Mouse (Mus musculus): ENCODE measurements at regions not wholly inside any gene's neighbourhood (a gene's known extent, or its start where the extent isn't known, plus 50 kb on each side); places are given as distances from the start of the nearest gene placed in this dataset.
A peak's percentile ranks its signal among the peaks of the same experiment; 100 is the strongest.

DNA sequence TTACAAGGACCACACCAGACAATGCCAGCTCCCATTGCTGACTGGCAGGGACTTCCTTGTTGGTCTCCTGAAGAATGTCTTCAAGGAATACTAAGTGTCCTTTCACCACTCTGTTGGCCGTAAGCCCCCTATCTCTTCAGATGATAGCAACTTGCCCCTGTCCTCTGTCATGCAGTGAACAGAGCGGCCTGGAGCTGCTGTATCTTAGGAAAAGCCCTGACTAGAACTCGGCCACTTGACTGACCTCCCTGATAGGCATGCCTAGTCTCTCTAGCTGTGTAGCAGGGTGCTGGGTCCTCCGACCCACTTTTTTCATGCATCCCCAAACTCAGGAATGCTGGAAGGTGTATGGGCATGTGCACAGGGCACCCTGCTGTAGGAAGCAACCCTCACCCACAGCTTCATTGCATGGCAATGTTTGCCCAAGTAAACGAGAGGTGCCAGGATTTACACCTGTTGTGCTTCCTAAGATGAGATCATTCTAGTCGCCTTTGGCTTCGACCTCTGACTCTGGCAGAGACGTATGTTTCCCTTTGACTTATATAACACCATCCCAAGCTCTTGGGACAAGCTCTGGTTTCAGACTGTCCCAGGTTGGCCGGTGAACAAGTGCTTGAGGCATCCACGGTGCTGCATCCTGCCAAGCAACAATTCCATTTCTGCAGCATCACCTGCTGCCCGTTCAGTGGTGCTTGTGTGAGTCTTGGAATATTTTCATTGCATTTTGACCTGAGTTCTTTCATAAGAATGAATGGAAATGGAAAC lies 145.1 kb downstream of the Zfp36l1 start:
- H3K4me3 ChIP-seq (ENCODE audit: low read depth, low read length) = no peak overlapping the region
- H3K36me3 ChIP-seq (ENCODE audit: control insufficient read depth, insufficient read depth) = no peaks in the 10 kb centered on the region
- 74% methylated on average over 11 of the region's 11 CpGs for WGBS
- ATAC-seq = no peak
- no peaks in the 10 kb centered on the region for H3K9me3 ChIP-seq (ENCODE audit: control insufficient read depth)
- no peak overlapping the region for H3K4me2 ChIP-seq (replicated peaks; ENCODE audit: low read depth)
- TF ChIP-seq CTCF (IDR thresholded peaks at IDR 0.05; ENCODE audit: low read depth) = no peak
- no peak overlapping the region for H3K27ac ChIP-seq (ENCODE audit: low read depth, low read length)
- H3K4me1 ChIP-seq (replicated peaks; ENCODE audit: control insufficient read depth, insufficient read depth, low read length) = peaks cover 4% of the 10 kb centered on the region; the same call in 1 of the 2 replicates
- no peak overlapping the region for H3K9ac ChIP-seq (ENCODE audit: low read depth, low read length)
- H3K27me3 ChIP-seq (replicated peaks; ENCODE audit: control insufficient read depth, insufficient read depth, low read length) = no peaks in the 10 kb centered on the region

DNA sequence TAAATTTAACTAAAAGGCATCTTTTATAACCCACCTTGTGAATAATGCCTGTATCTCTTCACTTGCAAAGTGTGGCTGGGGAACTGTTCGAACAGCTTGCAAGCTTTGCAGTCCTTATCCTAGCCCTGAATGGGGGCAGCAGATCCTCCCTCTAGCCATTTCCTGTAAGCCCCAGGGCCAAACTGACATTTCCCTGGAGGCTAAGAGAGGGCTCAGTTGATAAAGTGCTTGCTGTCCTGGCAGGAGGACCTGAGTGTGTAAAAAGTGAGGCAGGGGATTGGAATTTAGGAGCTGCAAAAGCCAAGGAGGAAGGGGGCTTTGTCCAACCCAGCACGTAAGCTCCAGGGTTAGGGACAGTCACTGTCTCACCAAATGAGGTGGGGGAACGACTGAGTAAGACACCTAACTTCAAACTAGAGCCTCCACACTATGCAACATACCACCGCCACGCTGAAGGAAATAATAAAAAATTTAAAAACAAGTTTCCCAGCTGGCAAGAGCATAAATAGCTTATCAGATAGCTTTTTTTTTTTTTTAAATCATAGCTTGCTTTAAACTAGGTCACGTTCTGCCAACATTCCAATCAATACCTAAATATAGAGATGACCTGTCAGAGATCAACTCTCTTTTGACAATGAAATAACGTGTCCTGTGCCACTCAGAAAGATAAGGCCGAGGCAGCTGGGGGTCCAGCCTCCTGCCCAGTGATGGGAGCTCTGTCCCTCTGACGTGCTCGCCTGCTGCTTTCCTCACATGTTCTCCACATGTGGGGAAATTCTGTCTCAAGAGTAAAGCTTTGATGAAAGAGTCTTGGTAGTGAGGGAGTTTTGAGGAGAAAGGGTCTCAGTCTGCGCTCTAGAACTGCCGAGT lies 146.0 kb downstream of the Zfp36l1 start:
- no peak for ATAC-seq
- Histone ChIP-seq H3K4me1 (replicated peaks; ENCODE audit: control insufficient read depth, insufficient read depth, low read length) (peaks cover 4% of the 10 kb centered on the region; the same call in 1 of the 2 replicates), H3K4me2 (replicated peaks; ENCODE audit: low read depth) (no peak overlapping the region), H3K9ac (ENCODE audit: low read depth, low read length) (no peak overlapping the region), H3K27ac (ENCODE audit: low read depth, low read length) (peak overlapping the region; percentile 46; the same call in 1 of the 2 replicates), H3K4me3 (ENCODE audit: low read depth, low read length) (no peak overlapping the region), H3K36me3 (ENCODE audit: control insufficient read depth, insufficient read depth) (no peaks in the 10 kb centered on the region), H3K27me3 (replicated peaks; ENCODE audit: control insufficient read depth, insufficient read depth, low read length) (no peaks in the 10 kb centered on the region), H3K9me3 (ENCODE audit: control insufficient read depth) (no peaks in the 10 kb centered on the region)
- 63% methylated on average over 12 of the region's 12 CpGs for WGBS
- TF ChIP-seq CTCF (IDR thresholded peaks at IDR 0.05; ENCODE audit: low read depth) = peak; percentile 14; the same call in 1 of the 2 replicates

DNA sequence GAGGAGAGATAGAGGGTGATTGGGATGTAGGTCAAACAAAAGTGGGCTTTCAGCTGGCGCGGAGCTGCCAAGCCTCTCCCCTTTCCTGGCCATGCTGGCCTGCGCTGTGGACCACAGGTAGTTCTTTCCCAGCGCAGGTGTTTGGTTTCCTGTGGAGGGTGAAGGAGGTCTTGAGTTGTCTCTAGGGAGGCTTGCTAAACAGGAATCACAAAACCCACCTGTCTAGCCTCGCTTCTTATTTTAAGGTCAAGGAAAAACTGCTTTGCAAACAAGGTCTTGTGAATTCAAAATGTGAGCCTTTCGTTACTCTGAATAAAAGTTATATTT lies 146.6 kb downstream of the Zfp36l1 start:
- peak overlapping the region; percentile 46 for H3K27ac ChIP-seq (ENCODE audit: low read depth, low read length)
- H3K4me1 ChIP-seq (replicated peaks; ENCODE audit: control insufficient read depth, insufficient read depth, low read length) = peaks cover 4% of the 10 kb centered on the region; the same call in 1 of the 2 replicates
- no peak for TF ChIP-seq CTCF (IDR thresholded peaks at IDR 0.05; ENCODE audit: low read depth)
- no peaks in the 10 kb centered on the region for H3K9me3 ChIP-seq (ENCODE audit: control insufficient read depth)
- no peak overlapping the region for H3K9ac ChIP-seq (ENCODE audit: low read depth, low read length)
- no peaks in the 10 kb centered on the region for H3K27me3 ChIP-seq (replicated peaks; ENCODE audit: control insufficient read depth, insufficient read depth, low read length)
- no peak for ATAC-seq
- peak overlapping the region; percentile 84 for H3K4me2 ChIP-seq (replicated peaks; ENCODE audit: low read depth)
- WGBS = 70% methylated on average over 6 of the region's 6 CpGs
- no peaks in the 10 kb centered on the region for H3K36me3 ChIP-seq (ENCODE audit: control insufficient read depth, insufficient read depth)
- H3K4me3 ChIP-seq (ENCODE audit: low read depth, low read length) = no peak overlapping the region

DNA sequence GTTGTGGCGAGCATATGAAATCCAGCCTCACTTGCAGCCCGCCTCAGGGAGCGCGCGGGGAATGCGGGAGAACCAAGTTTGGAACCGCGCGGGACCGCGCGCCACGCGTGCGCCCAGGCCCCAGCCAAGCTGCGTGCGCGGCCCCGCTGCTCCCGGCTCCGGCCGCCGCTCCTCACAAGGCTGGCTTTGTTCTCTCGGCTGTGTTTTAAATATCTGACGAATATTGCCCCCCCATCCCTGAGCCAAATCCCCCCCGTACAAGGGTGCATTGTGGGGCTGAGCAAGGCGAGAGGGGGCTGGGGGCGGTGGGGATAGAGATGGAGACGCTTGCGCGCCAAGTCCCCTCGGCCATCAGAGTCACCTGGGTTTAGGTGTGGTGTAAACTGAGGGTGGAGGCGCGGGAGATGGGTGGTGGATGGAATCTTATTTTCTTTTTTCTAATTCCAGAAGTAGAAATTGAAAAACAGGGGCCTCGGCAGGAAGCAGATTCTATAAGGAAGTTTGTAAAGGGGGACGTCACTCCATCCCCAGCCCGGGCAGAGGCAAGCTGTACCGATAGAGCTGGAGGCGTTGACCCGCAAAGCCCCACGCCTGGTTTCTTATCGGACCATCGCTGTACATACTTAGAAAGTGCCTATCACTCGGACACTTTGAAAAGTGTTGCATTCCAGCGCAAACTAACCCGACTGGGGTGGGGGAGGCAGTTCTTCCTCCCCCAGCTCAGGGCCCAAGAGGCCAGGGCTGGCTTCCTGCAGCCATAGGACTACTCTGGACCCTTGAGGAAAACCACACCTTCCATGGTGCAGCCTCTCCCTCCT lies 147.1 kb downstream of the Zfp36l1 start:
- Histone ChIP-seq H3K4me2 (replicated peaks; ENCODE audit: low read depth) (peak overlapping the region; percentile 84), H3K4me1 (replicated peaks; ENCODE audit: control insufficient read depth, insufficient read depth, low read length) (peaks cover 4% of the 10 kb centered on the region; the same call in 1 of the 2 replicates), H3K4me3 (ENCODE audit: low read depth, low read length) (peak overlapping the region; percentile 48), H3K27me3 (replicated peaks; ENCODE audit: control insufficient read depth, insufficient read depth, low read length) (no peaks in the 10 kb centered on the region), H3K36me3 (ENCODE audit: control insufficient read depth, insufficient read depth) (no peaks in the 10 kb centered on the region), H3K9ac (ENCODE audit: low read depth, low read length) (peak overlapping the region; percentile 50; the same call in 1 of the 2 replicates), H3K9me3 (ENCODE audit: control insufficient read depth) (no peaks in the 10 kb centered on the region), H3K27ac (ENCODE audit: low read depth, low read length) (peak overlapping the region; percentile 31)
- 0 out of 2 replicates have a peak, but pooled peaks have one; percentile 43 for ATAC-seq
- WGBS = 5% methylated on average over 46 of the region's 46 CpGs
- no peak for TF ChIP-seq CTCF (IDR thresholded peaks at IDR 0.05; ENCODE audit: low read depth)

DNA sequence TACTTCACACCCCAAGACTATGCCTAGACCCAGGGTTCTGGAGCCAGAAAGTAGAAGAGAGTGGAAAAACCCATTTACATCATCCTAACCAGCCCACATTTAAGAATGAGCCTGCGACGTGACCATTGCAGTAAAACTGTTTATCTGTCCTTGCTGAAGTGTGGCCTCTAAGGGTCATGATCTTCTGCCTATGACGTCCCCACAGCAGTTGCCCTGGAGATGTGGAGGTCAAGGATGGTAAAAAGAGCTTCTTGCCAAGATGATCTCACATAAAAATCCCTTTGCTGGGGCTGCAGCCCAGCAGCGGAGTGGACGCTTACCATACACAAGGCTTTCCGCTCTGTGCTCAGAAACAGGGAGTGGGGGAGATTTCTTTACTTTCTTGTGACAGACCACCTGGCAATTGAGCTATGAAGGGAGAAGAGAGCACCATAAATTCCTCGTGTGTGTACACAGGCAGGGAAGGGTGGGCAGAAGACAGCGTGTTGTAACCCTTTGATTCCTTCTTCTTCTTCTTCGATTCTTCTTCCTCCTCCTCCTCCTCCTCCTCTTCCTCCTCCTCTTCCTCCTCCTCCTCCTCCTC lies 149.3 kb downstream of the Zfp36l1 start:
- Histone ChIP-seq H3K9me3 (ENCODE audit: control insufficient read depth) (no peaks in the 10 kb centered on the region), H3K36me3 (ENCODE audit: control insufficient read depth, insufficient read depth) (no peaks in the 10 kb centered on the region), H3K27ac (ENCODE audit: low read depth, low read length) (no peak overlapping the region), H3K4me3 (ENCODE audit: low read depth, low read length) (no peak overlapping the region), H3K27me3 (replicated peaks; ENCODE audit: control insufficient read depth, insufficient read depth, low read length) (no peaks in the 10 kb centered on the region), H3K4me1 (replicated peaks; ENCODE audit: control insufficient read depth, insufficient read depth, low read length) (peaks cover 4% of the 10 kb centered on the region; the same call in 1 of the 2 replicates), H3K9ac (ENCODE audit: low read depth, low read length) (no peak overlapping the region), H3K4me2 (replicated peaks; ENCODE audit: low read depth) (no peak overlapping the region)
- TF ChIP-seq CTCF (IDR thresholded peaks at IDR 0.05; ENCODE audit: low read depth) = no peak
- ATAC-seq = 0 out of 2 replicates have a peak, but pooled peaks have one; percentile 12
- whole genome bisulfite sequencing = 36% methylated on average over 9 of the region's 9 CpGs
